Mouse (Mus musculus) Patski (cell line): Measurements from ENCODE around the gene Loxl4. TPM values are rescaled to one million over a fixed set of nuclear protein-coding genes. Genes with fewer than 3 reads are reported as not detected.

Experiments
- ATAC-seq: fragments of 100-300 bp; one replicate; pipeline ENCODE4 v1.8.0; 2021
- CTCF ChIA-PET: fragments of 350-600 bp; sonication (Branson Sonifier 250); formaldehyde crosslinking; loops from one replicate; lab custom pipeline; 2022; ENCODE audit warnings: inconsistent platforms; lab: Charles Lee
- POLR2A ChIA-PET: fragments of 350-600 bp; sonication (Branson Sonifier 250); formaldehyde crosslinking; loops from one replicate; lab custom pipeline; 2022; ENCODE audit warnings: antibody characterized with exemption, inconsistent platforms; lab: Charles Lee
- DNase-seq: peaks from one replicate; pipeline ENCODE4 v3.0.0-alpha.2; 2011; ENCODE audit warnings: low read depth, low spot score
- H3K27me3 ChIP-seq: fragments of 371-371 bp; one replicate; pipeline ENCODE4 v1.5.1; 2021
- CTCF ChIP-seq: fragments of 100-300 bp; IDR thresholded peaks from one replicate; pipeline ENCODE4 v1.5.1; 2021
- in situ Hi-C: fragments of 300-500 bp; cut with MboI; formaldehyde crosslinking; loops from 3 replicates; pipeline ENCODE4 v1.11.1; 2018; ENCODE audit warnings: low pct_unique_long_range_greater_than_20kb, mixed read lengths
- polyA plus RNA-seq: library from polyadenylated mRNA; unstranded; gene quantifications from one replicate; pipeline ENCODE4 v1.2.3, GENCODE M21; 2021

The Loxl4 gene
- polyA plus RNA-seq, 1 experiment from 2014 or later: 0.08 TPM

DNA sequence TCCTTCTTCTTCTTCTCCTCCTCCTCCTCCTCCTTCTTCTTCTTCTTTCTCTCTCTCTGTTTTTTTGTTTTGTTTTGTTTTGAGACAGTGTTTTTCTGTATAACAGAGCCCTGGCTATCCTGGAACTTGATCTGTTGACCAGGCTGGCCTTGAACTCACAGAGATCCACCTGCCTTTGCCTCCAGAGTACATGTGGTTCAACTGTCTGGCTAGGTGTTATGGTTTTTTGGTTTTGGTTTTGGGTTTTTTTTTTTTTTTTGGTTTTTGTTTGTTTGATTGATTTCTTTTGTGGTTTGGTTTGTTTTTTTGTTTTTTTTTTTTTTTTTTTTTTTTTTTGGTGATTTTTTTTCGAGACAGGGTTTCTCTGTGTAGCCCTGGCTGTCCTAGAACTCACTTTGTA is 35.8 kb downstream of the Loxl4 start:
- no peaks in the 10 kb centered on the region for H3K27me3 ChIP-seq
- CTCF ChIA-PET: interaction anchor here (1.0 kb wide), 1 partner anchor 9 kb away, joined by 3 read pairs; no protein-coding TSS in a partner anchor
- in situ Hi-C loops: no loop called here
- DNase-seq: no peak
- ATAC-seq: no peak
- POLR2A ChIA-PET: no interaction called here
- no peak for TF ChIP-seq CTCF

DNA sequence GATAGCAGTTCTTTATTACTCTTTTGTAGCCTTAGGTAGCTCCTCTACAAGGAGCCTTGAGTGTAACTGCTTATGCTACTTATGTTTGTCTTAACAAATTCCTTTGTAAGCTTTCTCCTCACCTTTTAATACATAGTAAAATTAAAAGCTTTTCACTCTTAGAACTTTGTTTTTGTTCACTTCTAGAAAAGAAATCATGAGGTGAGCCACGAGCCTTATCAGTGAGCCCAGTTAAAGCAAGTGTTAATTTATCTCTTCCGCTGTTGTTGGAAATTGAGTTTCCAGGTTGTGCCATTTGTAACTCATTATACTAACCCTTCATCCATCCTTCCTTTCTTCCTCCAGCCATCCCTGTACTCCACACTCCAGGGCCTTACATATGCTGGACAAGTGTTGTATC is 37.3 kb downstream of the Loxl4 start:
- ATAC-seq (no peak), DNase-seq (no peak)
- H3K27me3 ChIP-seq: no peaks in the 10 kb centered on the region
- POLR2A ChIA-PET: no interaction called here
- TF ChIP-seq CTCF: no peak
- in situ Hi-C loops: no loop called here
- CTCF ChIA-PET: interaction anchor here (2.7 kb wide), 1 partner anchor 9 kb away, joined by 11 read pairs; no protein-coding TSS in a partner anchor

DNA sequence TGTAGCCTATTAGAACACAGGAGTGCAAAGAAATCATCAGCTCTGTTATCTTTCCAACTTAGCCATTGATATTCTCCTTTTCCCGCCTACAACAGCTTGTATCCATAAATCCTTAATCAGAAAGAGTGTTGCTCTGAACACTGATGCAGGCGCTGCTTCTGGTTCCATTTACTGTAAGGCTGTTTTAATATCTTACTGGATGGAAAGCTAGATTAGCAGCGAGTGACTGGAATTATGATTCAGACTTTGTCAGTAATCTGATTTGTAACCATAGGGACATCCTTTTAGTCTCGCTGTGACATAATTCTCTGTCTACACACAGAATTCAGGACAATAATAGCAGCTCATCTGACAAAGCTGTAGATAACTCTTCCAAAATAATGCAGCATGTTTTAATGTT is 41.3 kb downstream of the Loxl4 start:
- in situ Hi-C loops: no loop called here
- ChIA-PET POLR2A (no interaction called here), CTCF (interaction anchor here (1.1 to 2.5 kb wide), 4 partner anchors 9 to 92 kb away, joined by 3 to 9 read pairs (median 6); no protein-coding TSS in a partner anchor)
- TF ChIP-seq CTCF: no peak
- H3K27me3 ChIP-seq: no peaks in the 10 kb centered on the region
- DNase-seq: no peak
- ATAC-seq: no peak

DNA sequence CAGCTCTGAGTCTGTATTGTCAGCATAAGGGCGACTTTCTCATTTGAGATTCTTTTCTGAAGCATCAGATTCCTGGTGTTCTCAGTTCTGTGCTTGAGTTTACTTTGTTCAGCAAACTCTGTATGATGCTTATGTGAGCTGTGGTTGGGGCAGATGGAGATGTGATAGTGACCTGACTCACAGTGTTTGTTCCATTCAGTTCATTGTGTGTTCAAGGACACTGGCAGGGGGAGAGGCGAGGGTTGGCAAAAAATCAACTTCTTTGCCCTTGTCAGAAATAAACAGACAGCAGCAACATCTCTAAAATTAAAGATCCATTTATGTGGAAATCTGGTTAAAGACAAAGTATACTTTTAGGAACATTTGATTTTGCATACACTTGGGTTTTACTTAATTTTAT is 43.5 kb downstream of the Loxl4 start:
- ATAC-seq (no peak), DNase-seq (no peak)
- in situ Hi-C loops: no loop called here
- ChIA-PET CTCF (interaction anchor here (1.2 to 2.5 kb wide), 7 partner anchors 8 to 90 kb away, joined by 3 to 9 read pairs (median 5); no protein-coding TSS in a partner anchor), POLR2A (no interaction called here)
- no peak for TF ChIP-seq CTCF
- H3K27me3 ChIP-seq: no peaks in the 10 kb centered on the region

DNA sequence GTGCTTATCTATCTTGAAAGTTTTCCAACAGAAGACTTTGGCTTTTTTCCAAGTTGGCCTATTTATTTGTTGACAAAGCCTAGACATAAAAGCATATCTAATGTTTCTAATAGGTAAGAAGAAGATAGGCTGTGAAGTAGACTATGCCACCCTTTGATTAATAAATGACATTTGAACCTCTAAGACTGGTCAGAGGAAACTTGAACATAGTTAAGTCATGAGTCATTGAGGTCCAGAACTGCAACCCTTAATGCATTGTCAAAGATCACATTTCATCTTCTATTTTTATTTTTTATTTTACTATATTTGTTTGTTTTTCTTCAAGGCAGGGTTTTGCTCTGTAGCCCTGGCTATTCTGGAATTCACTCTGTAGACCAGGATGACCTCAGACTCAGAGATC is 45.6 kb downstream of the Loxl4 start:
- CTCF ChIA-PET: no interaction called here
- DNase-seq (no peak), ATAC-seq (no peak)
- no peak for TF ChIP-seq CTCF
- in situ Hi-C loops: no loop called here
- no peaks in the 10 kb centered on the region for H3K27me3 ChIP-seq
- POLR2A ChIA-PET: no interaction called here

DNA sequence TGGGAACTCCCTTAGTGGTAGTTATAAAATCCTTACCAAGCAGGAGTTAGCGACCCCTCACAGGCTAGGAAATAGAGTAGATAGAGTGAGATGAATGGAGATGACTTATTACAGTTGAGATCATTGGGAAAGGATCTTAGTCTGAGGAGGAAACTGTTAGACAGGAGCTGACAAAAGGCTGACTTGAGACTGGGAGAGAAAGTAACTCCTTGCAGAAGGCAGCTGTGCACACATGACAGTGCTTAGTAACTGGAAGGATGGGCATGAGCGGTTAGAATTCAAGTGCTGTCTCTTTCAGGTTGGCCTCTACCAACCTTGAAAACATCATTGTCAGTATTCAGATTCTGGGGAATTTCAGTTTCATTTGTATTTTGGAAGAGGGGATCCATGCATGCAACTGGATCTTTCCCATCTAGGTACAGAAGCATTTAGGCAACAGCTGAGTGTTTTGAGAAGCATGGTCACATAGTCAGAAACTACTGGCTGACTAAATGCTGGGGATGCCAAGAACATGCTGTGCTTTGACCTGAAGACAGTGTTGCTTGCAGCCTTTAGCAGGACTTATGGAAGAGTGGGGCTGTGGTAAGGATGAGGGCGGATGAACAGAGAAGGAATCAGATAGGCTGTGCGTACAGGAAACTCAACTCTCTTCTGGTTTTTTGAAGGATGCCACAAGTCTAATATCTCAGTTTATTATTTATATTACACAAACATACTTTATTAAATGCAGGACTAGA is 46.2 kb downstream of the Loxl4 start:
- no peak for TF ChIP-seq CTCF
- ChIA-PET CTCF (no interaction called here), POLR2A (no interaction called here)
- H3K27me3 ChIP-seq: no peaks in the 10 kb centered on the region
- DNase-seq (no peak), ATAC-seq (no peak)
- in situ Hi-C loops: no loop called here

DNA sequence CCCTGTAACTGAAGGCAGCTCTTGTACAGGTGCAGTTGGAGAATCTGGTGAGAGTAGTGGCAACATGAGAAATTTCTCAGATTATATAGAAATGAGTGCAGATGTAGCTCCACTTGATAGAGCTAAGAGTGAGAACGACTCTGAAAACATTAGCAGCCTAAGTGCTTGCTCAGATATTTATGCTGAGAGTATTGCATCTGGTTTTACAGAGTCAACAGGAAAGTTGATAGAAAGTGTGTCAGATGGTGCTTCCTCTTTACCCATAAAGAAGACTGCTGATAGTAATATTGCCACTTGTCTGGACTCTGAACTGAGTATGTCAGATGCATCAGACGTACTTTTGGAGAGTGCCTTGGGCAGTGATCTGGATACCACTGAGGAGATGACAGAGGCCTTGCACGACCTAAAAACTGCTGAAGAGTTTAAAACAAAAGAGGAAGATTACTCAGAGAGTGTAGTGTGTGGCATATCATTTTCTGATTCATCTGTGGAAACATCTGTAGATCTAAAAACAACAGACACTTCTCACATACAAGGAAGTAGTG is 48.8 kb downstream of the Loxl4 start:
- in situ Hi-C loops: no loop called here
- no peak for TF ChIP-seq CTCF
- CTCF ChIA-PET: interaction anchor here (1.1 kb wide), 1 partner anchor 20 kb away, joined by 3 read pairs; no protein-coding TSS in a partner anchor
- POLR2A ChIA-PET: no interaction called here
- no peaks in the 10 kb centered on the region for H3K27me3 ChIP-seq
- DNase-seq: no peak
- no peak for ATAC-seq

DNA sequence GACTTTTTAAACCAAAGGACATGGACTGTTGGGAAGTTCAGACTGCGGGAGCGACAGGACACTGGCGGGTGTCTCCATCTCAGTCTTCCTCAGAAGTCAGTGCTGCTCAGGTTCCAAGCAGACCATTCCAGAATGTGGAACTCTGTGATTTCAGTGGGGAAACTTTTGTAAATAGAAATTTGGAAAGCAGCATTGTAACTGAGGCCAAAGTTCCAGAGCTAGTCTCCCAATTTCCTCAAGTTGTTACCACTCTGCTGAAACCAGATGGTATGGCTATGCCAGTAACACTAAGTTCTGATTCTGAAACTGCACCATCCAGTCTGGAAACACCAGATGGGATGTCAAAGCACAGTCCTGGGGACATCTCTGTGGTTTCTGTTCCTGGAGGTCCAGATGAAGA is 49.6 kb downstream of the Loxl4 start:
- DNase-seq (no peak), ATAC-seq (no peak)
- CTCF ChIA-PET: interaction anchor here (1.1 kb wide), 1 partner anchor 19 kb away, joined by 3 read pairs; no protein-coding TSS in a partner anchor
- POLR2A ChIA-PET: interaction anchor here (0.7 kb wide), 1 partner anchor 22 kb away, joined by 7 read pairs; no protein-coding TSS in a partner anchor
- no peak for TF ChIP-seq CTCF
- H3K27me3 ChIP-seq: no peaks in the 10 kb centered on the region
- in situ Hi-C loops: no loop called here

DNA sequence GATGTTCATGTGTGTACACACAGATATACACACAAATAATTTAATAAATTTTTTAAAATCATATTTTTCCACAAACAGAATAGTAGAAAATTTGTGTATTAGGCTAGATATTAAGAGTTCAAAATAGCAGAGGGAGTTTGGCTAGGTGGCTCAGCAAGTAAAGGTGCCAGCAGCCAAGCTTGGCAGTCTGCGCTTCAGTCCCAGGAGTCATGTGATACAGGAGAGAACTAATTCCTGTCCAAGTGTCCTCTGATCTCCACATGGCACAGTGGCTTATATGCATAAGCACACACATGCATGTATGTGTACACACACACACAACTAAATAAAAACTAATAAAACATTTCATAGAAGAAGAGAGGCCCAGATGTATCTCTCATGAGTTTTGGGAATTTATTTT is 50.6 kb downstream of the Loxl4 start:
- no peaks in the 10 kb centered on the region for H3K27me3 ChIP-seq
- in situ Hi-C loops: no loop called here
- CTCF ChIA-PET: no interaction called here
- no peak for TF ChIP-seq CTCF
- ATAC-seq (no peak), DNase-seq (no peak)
- POLR2A ChIA-PET: no interaction called here

DNA sequence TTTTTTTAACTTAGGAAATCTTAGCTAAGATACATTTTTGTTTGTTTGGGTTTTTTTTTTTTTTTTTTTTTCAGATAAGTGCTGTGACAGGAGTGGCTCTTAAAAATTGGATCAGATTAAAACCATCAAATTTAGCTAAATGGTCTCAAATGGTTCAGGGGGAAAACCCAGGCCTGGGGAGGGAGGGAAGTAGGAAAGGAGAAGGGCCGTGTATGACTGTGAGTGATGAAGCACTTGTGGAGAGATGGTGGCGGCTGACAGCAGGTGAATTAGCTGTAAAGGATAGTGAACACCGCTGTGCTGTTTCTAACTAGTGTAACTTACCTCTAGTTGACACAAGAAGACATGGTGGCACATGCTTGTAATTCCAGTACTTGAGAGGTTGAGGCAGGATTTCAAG is 53.9 kb downstream of the Loxl4 start:
- no peak for DNase-seq
- POLR2A ChIA-PET: no interaction called here
- in situ Hi-C loops: no loop called here

More for the DNA sequence above, 53.9 kb downstream of the Loxl4 start:
- CTCF ChIA-PET: interaction anchor here (1.7 kb wide), 1 partner anchor 11 kb away, joined by 6 read pairs; no protein-coding TSS in a partner anchor
- no peak for TF ChIP-seq CTCF
- no peaks in the 10 kb centered on the region for H3K27me3 ChIP-seq
- no peak for ATAC-seq

Other genes starting within 250 kb of the Loxl4 start
- 15.3 TPM for gene Crtac1, start 181.0 kb downstream of the Loxl4 start, polyA plus RNA-seq
- gene R3hcc1l, start 94.1 kb downstream of the Loxl4 start, polyA plus RNA-seq: 28.6 TPM
- gene Pyroxd2, start 140.0 kb upstream of the Loxl4 start, polyA plus RNA-seq: 0.30 TPM
- gene Hps1, start 167.2 kb upstream of the Loxl4 start, polyA plus RNA-seq: 44.1 TPM